Mouse (Mus musculus): Measurements from ENCODE around the gene Tmc6. TPM values are rescaled to one million over a fixed set of nuclear protein-coding genes. Genes with fewer than 3 reads are reported as not detected.

The Tmc6 gene
- total and polyA plus RNA-seq, 3 experiments: 16.8 to 28.4 (median 26.8) TPM

DNA sequence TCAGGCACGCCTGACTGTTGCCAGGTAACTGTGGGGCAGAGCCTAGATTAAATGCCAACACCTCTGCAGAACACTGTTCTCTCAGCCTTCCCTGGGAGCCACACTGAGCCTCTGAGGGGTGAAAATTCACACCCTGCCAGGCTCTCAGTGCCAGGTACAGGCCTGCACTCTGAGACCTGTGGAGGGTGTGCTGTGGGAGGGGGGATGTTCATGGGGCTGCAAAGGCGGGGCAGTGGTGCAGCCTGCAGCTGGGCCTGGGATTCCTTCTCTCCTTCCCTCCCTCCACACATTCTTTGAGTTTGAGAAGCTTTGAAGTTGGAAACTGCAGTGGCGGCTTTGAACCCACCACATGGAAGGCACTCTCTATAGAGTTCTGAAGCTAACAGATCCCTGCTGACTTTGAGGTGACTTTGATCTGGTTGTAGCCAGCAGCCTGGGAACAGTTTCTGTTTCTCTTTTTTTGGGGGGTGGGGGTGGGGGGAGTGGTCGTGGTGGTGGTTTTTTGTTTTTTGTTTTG lies 12.1 kb upstream of the Tmc6 start:
- no peak overlapping the region for H3K4me3 ChIP-seq (replicated peaks in 1 of 3; ENCODE audit: low read depth in 2 of 3, low read length in 2 of 3, poor library complexity in 1 of 3)
- no peaks in the 10 kb centered on the region for H3K9me3 ChIP-seq (replicated peaks; ENCODE audit: low read length)
- H3K27me3 ChIP-seq (replicated peaks): no peaks in the 10 kb centered on the region
- peaks cover 0 to 4% of the 10 kb centered on the region in 2 experiments for H3K36me3 ChIP-seq (replicated peaks in 1 of 2; ENCODE audit: control insufficient read depth in 1 of 2, insufficient read depth in 1 of 2, low read length in 1 of 2)
- TF ChIP-seq CHD1 (IDR thresholded peaks at IDR 0.05; ENCODE audit: low read depth, low read length) (no peak), TCF12 (IDR thresholded peaks at IDR 0.05; ENCODE audit: low read depth, low read length) (no peak), ZNF384 (IDR thresholded peaks at IDR 0.05; ENCODE audit: low read depth, low read length) (no peak), HCFC1 (IDR thresholded peaks at IDR 0.05; ENCODE audit: low read depth, low read length) (no peak), RAD21 (IDR thresholded peaks at IDR 0.05; ENCODE audit: low read depth, low read length) (no peak)
- peaks cover 49 to 87% of the 10 kb centered on the region in 2 experiments for H3K4me1 ChIP-seq (ENCODE audit: control insufficient read depth in 1 of 2, insufficient read depth in 2 of 2)
- H3K79me2 ChIP-seq (replicated peaks; ENCODE audit: control insufficient read depth, extremely low read depth, insufficient read depth, poor library complexity, severe bottlenecking): no peaks in the 10 kb centered on the region
- no peak overlapping the region for H3K4me2 ChIP-seq (ENCODE audit: insufficient read depth, low read depth, poor library complexity, severe bottlenecking)
- no peak overlapping the region for H3K27ac ChIP-seq (ENCODE audit: insufficient read depth, low read depth)
- in situ Hi-C loops (cut with MboI; ENCODE audit: low pct_ligation_motif_present, low pct_unique_long_range_greater_than_20kb, low sequenced_read_pairs) (loop anchor here (5.0 kb wide), 1 partner anchor 33 kb away; the partner anchor contains the start of genes Afmid and Tk1), dilution Hi-C loops (cut with MboI; ENCODE audit: extremely low pct_ligation_motif_present, extremely low pct_unique_long_range_greater_than_20kb, low sequenced_read_pairs) (no loop called here)
- no peak overlapping the region for H3K9ac ChIP-seq (ENCODE audit: insufficient read depth, low read depth)
- no peak for DNase-seq (ENCODE audit: extremely low read depth)

DNA sequence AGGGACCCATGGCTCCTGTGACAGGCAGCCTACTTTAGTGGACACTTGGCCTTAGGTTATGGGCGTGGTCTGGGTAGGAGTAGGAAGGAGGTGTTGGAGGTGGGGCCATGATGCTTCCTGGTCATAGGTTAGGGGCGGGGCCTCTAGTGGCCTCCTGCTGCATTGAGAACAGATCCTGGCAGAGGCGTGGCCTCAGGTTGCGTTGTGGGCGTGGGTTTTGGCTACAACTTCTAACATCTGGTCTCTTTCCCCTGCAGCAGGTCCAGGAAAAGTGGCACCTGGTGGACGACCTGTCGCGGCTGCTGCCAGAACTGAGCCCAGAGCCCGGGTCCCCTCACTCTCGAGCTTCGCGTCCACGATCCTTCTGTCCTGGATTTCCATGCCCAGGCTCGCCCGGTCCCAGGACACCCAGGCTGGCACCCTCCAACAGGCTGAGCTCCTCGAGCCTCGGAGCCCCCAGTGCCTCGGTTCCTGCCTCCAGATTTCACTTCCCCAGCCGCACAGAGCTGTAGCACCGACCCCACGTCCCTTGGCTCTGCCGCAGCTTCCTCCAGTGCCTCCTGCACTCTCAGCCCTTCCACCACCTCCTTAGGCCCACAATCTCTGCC lies 10.4 kb upstream of the Tmc6 start:
- no peaks in the 10 kb centered on the region for H3K79me2 ChIP-seq (replicated peaks; ENCODE audit: control insufficient read depth, extremely low read depth, insufficient read depth, poor library complexity, severe bottlenecking)
- peak overlapping the region; percentile 46 for H3K9ac ChIP-seq (ENCODE audit: insufficient read depth, low read depth)
- peaks cover 33 to 73% of the 10 kb centered on the region in 2 experiments for H3K4me1 ChIP-seq (ENCODE audit: control insufficient read depth in 1 of 2, insufficient read depth in 2 of 2)
- H3K9me3 ChIP-seq (replicated peaks; ENCODE audit: low read length): no peaks in the 10 kb centered on the region
- DNase-seq (ENCODE audit: extremely low read depth): peak; percentile 100
- no peaks in the 10 kb centered on the region for H3K27me3 ChIP-seq (replicated peaks)
- H3K36me3 ChIP-seq (replicated peaks in 1 of 2; ENCODE audit: control insufficient read depth in 1 of 2, insufficient read depth in 1 of 2, low read length in 1 of 2): peaks cover 0 to 9% of the 10 kb centered on the region in 2 experiments
- H3K4me2 ChIP-seq (ENCODE audit: insufficient read depth, low read depth, poor library complexity, severe bottlenecking): peak overlapping the region; percentile 62
- H3K27ac ChIP-seq (ENCODE audit: insufficient read depth, low read depth): peak overlapping the region; percentile 86
- H3K4me3 ChIP-seq (replicated peaks in 1 of 3; ENCODE audit: low read depth in 2 of 3, low read length in 2 of 3, poor library complexity in 1 of 3): peak overlapping the region in 2 of 3 experiments; percentile 36 to 45
- in situ Hi-C loops (cut with MboI; ENCODE audit: low pct_ligation_motif_present, low pct_unique_long_range_greater_than_20kb, low sequenced_read_pairs) (loop anchor here (5.0 kb wide), 1 partner anchor 35 kb away; the partner anchor contains the start of genes Afmid and Tk1), dilution Hi-C loops (cut with MboI; ENCODE audit: extremely low pct_ligation_motif_present, extremely low pct_unique_long_range_greater_than_20kb, low sequenced_read_pairs) (no loop called here)
- no peak for TF ChIP-seq USF2 (conservative IDR thresholded peaks at IDR 0.05; ENCODE audit: low read depth, low read length)
- no peak for TF ChIP-seq PAX5 (IDR thresholded peaks at IDR 0.05; ENCODE audit: low read length)
- 0 out of 2 replicates have a peak, but pooled peaks have one; percentile 55 for TF ChIP-seq MYC (IDR thresholded peaks at IDR 0.05; ENCODE audit: low read depth, low read length)
- no peak for TF ChIP-seq E2F4 (IDR thresholded peaks at IDR 0.05; ENCODE audit: insufficient replicate concordance, low read depth, low read length)
- no peak for TF ChIP-seq USF1 (IDR thresholded peaks at IDR 0.05; ENCODE audit: low read depth, low read length)
- peak; percentile 64 for TF ChIP-seq NELFE (IDR thresholded peaks at IDR 0.05; ENCODE audit: low read depth, low read length)
- TF ChIP-seq ZMIZ1 (IDR thresholded peaks at IDR 0.05; ENCODE audit: low read depth, low read length): 0 out of 2 replicates have a peak, but pooled peaks have one; percentile 38
- TF ChIP-seq ZKSCAN1 (IDR thresholded peaks at IDR 0.05; ENCODE audit: borderline replicate concordance, low read depth, low read length): no peak
- TF ChIP-seq ETS1 (conservative IDR thresholded peaks at IDR 0.05; ENCODE audit: low read depth, low read length): peak; percentile 12; the same call in 1 of the 2 replicates
- peak; percentile 76; the same call in 1 of the 2 replicates for TF ChIP-seq TCF12 (IDR thresholded peaks at IDR 0.05; ENCODE audit: low read depth, low read length)
- TF ChIP-seq ZC3H11A (IDR thresholded peaks at IDR 0.05; ENCODE audit: low read depth, low read length): no peak
- TF ChIP-seq POLR2AphosphoS2 (IDR thresholded peaks at IDR 0.05; ENCODE audit: low read depth, low read length): 0 out of 2 replicates have a peak, but pooled peaks have one; percentile 43
- TF ChIP-seq JUND (conservative IDR thresholded peaks at IDR 0.05; ENCODE audit: low read depth, low read length): no peak
- peak; percentile 71 for TF ChIP-seq POLR2A (IDR thresholded peaks at IDR 0.05; ENCODE audit: low read depth, low read length)
- peak; percentile 91 for TF ChIP-seq SIN3A (IDR thresholded peaks at IDR 0.05; ENCODE audit: low read length)
- TF ChIP-seq TBP (conservative IDR thresholded peaks at IDR 0.05; ENCODE audit: low read depth, low read length): peak; percentile 74; the same call in 1 of the 2 replicates
- TF ChIP-seq GABPA (IDR thresholded peaks at IDR 0.05; ENCODE audit: insufficient replicate concordance, low read depth, low read length): no peak
- TF ChIP-seq ZNF384 (IDR thresholded peaks at IDR 0.05; ENCODE audit: low read depth, low read length): no peak
- TF ChIP-seq CHD1 (IDR thresholded peaks at IDR 0.05; ENCODE audit: low read depth, low read length): no peak
- TF ChIP-seq MXI1 (IDR thresholded peaks at IDR 0.05; ENCODE audit: low read depth, low read length): peak; percentile 70
- TF ChIP-seq JUN (IDR thresholded peaks at IDR 0.05; ENCODE audit: insufficient read depth, low read depth, low read length): no peak
- TF ChIP-seq RAD21 (IDR thresholded peaks at IDR 0.05; ENCODE audit: low read depth, low read length): no peak
- TF ChIP-seq EP300 (IDR thresholded peaks at IDR 0.05; ENCODE audit: low read length): peak; percentile 68
- no peak for TF ChIP-seq HCFC1 (IDR thresholded peaks at IDR 0.05; ENCODE audit: low read depth, low read length)
- 0 out of 2 replicates have a peak, but pooled peaks have one; percentile 27 for TF ChIP-seq NRF1 (IDR thresholded peaks at IDR 0.05; ENCODE audit: low read depth, low read length)
- TF ChIP-seq UBTF (IDR thresholded peaks at IDR 0.05; ENCODE audit: low read depth, low read length): peak; percentile 98
- no peak for TF ChIP-seq BHLHE40 (IDR thresholded peaks at IDR 0.05; ENCODE audit: low read depth, low read length)
- TF ChIP-seq CHD2 (IDR thresholded peaks at IDR 0.05; ENCODE audit: low read length): no peak
- TF ChIP-seq MAFK (IDR thresholded peaks at IDR 0.05; ENCODE audit: insufficient replicate concordance, low read length): no peak
- TF ChIP-seq ELF1 (IDR thresholded peaks at IDR 0.05; ENCODE audit: low read depth, low read length): peak; percentile 92

Data from CH12.LX (cell line).